In genomic region chr4:83045266-83045665, GRCm38 (mm10) we compare ENCODE assay signal across 23 mouse cellular contexts. TPM values are rescaled to one million over a fixed set of nuclear protein-coding genes. Genes with fewer than 3 reads are reported as not detected.
DNase-seq lines count a peak whose midpoint lies in the region; ATAC-seq lines count a peak whose summit lies in the region.
"Had no signal": no experiment of that assay in that cellular context is flagged by ENCODE, and none has a peak within 500 bp of the region (broad histone marks: within the 10 kb centered on the region; RNA-seq: fewer than 3 reads in every experiment).

No protein-coding gene starts in this region.

- peaks cover 2% of the 10 kb centered on the region; the same call in 1 of the 2 replicates for H3K4me1 ChIP-seq in embryonic facial prominence, embryonic 11.5 days (ENCODE audit: control insufficient read depth, insufficient read depth, low read length)
- H3K4me1 ChIP-seq in limb, embryonic 11.5 days (ENCODE audit: control insufficient read depth, insufficient read depth, low read length), result peaks cover 42% of the 10 kb centered on the region
- peaks cover 45% of the 10 kb centered on the region for H3K4me1 ChIP-seq in heart, embryonic 12.5 days (replicated peaks)
- H3K4me1 ChIP-seq: hindbrain, embryonic 15.5 days; midbrain, embryonic 15.5 days had no signal

- no peak overlapping the region for H3K9ac ChIP-seq in embryonic facial prominence, embryonic 11.5 days (replicated peaks; ENCODE audit: low read length)
- no peak overlapping the region for H3K9ac ChIP-seq in limb, embryonic 11.5 days (ENCODE audit: low read length)
- H3K9ac ChIP-seq in heart, embryonic 12.5 days, result no peak overlapping the region
- H3K9ac ChIP-seq: forebrain, embryonic 15.5 days; hindbrain, embryonic 15.5 days; liver, embryonic 14.5 days; lung, embryonic 15.5 days; midbrain, embryonic 15.5 days had no signal

- no peak for ATAC-seq in embryonic facial prominence, embryonic 11.5 days (replicated peaks; ENCODE audit: insufficient number of reproducible peaks, low FRiP score, low TSS enrichment, low read depth)
- ATAC-seq in limb, embryonic 11.5 days (ENCODE audit: insufficient number of reproducible peaks, low FRiP score, low TSS enrichment, low read depth), result no peak
- no peak for ATAC-seq in heart, embryonic 12.5 days (ENCODE audit: insufficient number of reproducible peaks, low FRiP score)
- ATAC-seq: CD4-positive, CD25-positive, alpha-beta regulatory T cell, adult 4 months; forebrain, embryonic 15.5 days; midbrain, embryonic 15.5 days had no signal

- peak; percentile 5 for DNase-seq in heart, adult 11 months
- no peak for DNase-seq in heart, postnatal 4 days
- peak; percentile 59 for DNase-seq in Muller cell, postnatal 12 days (ENCODE audit: inconsistent ontology term)
- DNase-seq in embryonic facial prominence, embryonic 11.5 days (ENCODE audit: low spot score), result peak; percentile 76
- DNase-seq in limb, embryonic 11.5 days (ENCODE audit: low spot score), result peak; percentile 53
- no peak for DNase-seq in cerebellum, postnatal 25 days
- DNase-seq in lung, postnatal 36 days, result no peak
- DNase-seq: adrenal gland, postnatal 36 days; cerebellum, adult 11-12 months; cerebellum, postnatal 36 days; gastrocnemius, postnatal 25 days; kidney, adult 11 months; thymus, postnatal 4 days had no signal

- no peak overlapping the region; the same call in 1 of the 2 replicates for H3K27ac ChIP-seq in embryonic facial prominence, embryonic 11.5 days (replicated peaks; ENCODE audit: low read depth, low read length)
- 0 out of 2 replicates have a peak overlapping the region, but pooled peaks have one; percentile 4 for H3K27ac ChIP-seq in limb, embryonic 11.5 days (replicated peaks; ENCODE audit: low read depth, low read length)
- H3K27ac ChIP-seq in heart, embryonic 12.5 days (ENCODE audit: poor library complexity, severe bottlenecking), result no peak overlapping the region
- H3K27ac ChIP-seq: forebrain, embryonic 15.5 days; hindbrain, embryonic 15.5 days; kidney, postnatal 0 days; liver, embryonic 14.5 days; lung, embryonic 15.5 days; midbrain, embryonic 15.5 days had no signal

- WGBS in embryonic facial prominence, embryonic 11.5 days, result 26% methylated on average over 6 of the region's 6 CpGs
- WGBS in limb, embryonic 11.5 days, result 8% methylated on average over 6 of the region's 6 CpGs
- WGBS in heart, embryonic 12.5 days, result 76% methylated on average over 6 of the region's 6 CpGs

- H3K4me2 ChIP-seq in embryonic facial prominence, embryonic 11.5 days (ENCODE audit: low read depth, low read length), result no peak overlapping the region
- H3K4me2 ChIP-seq in limb, embryonic 11.5 days (ENCODE audit: low read depth, severe bottlenecking), result no peak overlapping the region
- no peak overlapping the region for H3K4me2 ChIP-seq in heart, embryonic 12.5 days
- H3K4me2 ChIP-seq: forebrain, embryonic 15.5 days; hindbrain, embryonic 15.5 days; midbrain, embryonic 15.5 days had no signal

- no peak overlapping the region for H3K4me3 ChIP-seq in embryonic facial prominence, embryonic 11.5 days (ENCODE audit: low read depth, low read length)
- H3K4me3 ChIP-seq in limb, embryonic 11.5 days (ENCODE audit: low read depth, low read length), result no peak overlapping the region
- H3K4me3 ChIP-seq in heart, embryonic 12.5 days, result no peak overlapping the region
- H3K4me3 ChIP-seq: forebrain, embryonic 15.5 days; hindbrain, embryonic 15.5 days; lung, embryonic 15.5 days; midbrain, embryonic 15.5 days; myocyte had no signal

- no peaks in the 10 kb centered on the region for H3K9me3 ChIP-seq in embryonic facial prominence, embryonic 11.5 days (replicated peaks; ENCODE audit: control insufficient read depth, low read length)
- H3K9me3 ChIP-seq in limb, embryonic 11.5 days (ENCODE audit: control insufficient read depth, low read length), result no peaks in the 10 kb centered on the region
- no peaks in the 10 kb centered on the region for H3K9me3 ChIP-seq in heart, embryonic 12.5 days (replicated peaks)
- H3K9me3 ChIP-seq: forebrain, embryonic 15.5 days; hindbrain, embryonic 15.5 days; lung, embryonic 15.5 days; midbrain, embryonic 15.5 days had no signal

- no peaks in the 10 kb centered on the region for H3K27me3 ChIP-seq in embryonic facial prominence, embryonic 11.5 days (ENCODE audit: control insufficient read depth, insufficient read depth, low read length)
- H3K27me3 ChIP-seq in limb, embryonic 11.5 days (ENCODE audit: control insufficient read depth, insufficient read depth, low read length), result no peaks in the 10 kb centered on the region
- no peaks in the 10 kb centered on the region for H3K27me3 ChIP-seq in heart, embryonic 12.5 days (replicated peaks)
- H3K27me3 ChIP-seq: forebrain, embryonic 15.5 days; hindbrain, embryonic 15.5 days; lung, embryonic 15.5 days; midbrain, embryonic 15.5 days had no signal

- H3K36me3 ChIP-seq in embryonic facial prominence, embryonic 11.5 days (replicated peaks; ENCODE audit: control insufficient read depth, insufficient read depth, low read depth, low read length), result no peaks in the 10 kb centered on the region
- H3K36me3 ChIP-seq in limb, embryonic 11.5 days (ENCODE audit: control insufficient read depth, insufficient read depth, low read length), result no peaks in the 10 kb centered on the region
- H3K36me3 ChIP-seq in heart, embryonic 12.5 days, result no peaks in the 10 kb centered on the region
- H3K36me3 ChIP-seq: forebrain, embryonic 15.5 days; hindbrain, embryonic 15.5 days; lung, embryonic 15.5 days; midbrain, embryonic 15.5 days had no signal

RNA-seq across cellular contexts. Expression of gene Frem1, which starts 6.9 kb away (rescaled TPM):
- total RNA-seq in heart, postnatal 4 days (2021), result 1 to 10 TPM; 5.1 to 5.9 TPM
- 20.8 and 21.4 TPM in 2 replicates for polyA plus RNA-seq in embryonic facial prominence, embryonic 11.5 days (2014; fragmentation: Nextera tagmentation; extraction: Ambion mirVana)
- polyA plus RNA-seq in limb, embryonic 11.5 days (2014; fragmentation: Nextera tagmentation; extraction: Ambion mirVana), result 15.1 and 18.0 TPM in 2 replicates
- 8.3 and 10.2 TPM in 2 replicates for polyA plus RNA-seq in heart, embryonic 12.5 days (2016; fragmentation: Nextera tagmentation; extraction: Ambion mirVana)
- total RNA-seq: megakaryocyte progenitor cell, adult 5-6 weeks had no signal
- polyA plus RNA-seq: CD4-positive, CD25-positive, alpha-beta regulatory T cell, adult 4 months had no signal

Comparison
In these comparisons a context has a peak if more than half of its experiments do, and no peak if none do; other contexts are left out.
1. DNase-seq: peak in heart, adult 11 months (single experiment), Muller cell, postnatal 12 days (single experiment), embryonic facial prominence, embryonic 11.5 days (single experiment) and limb, embryonic 11.5 days (single experiment); none in heart, postnatal 4 days (single experiment), cerebellum, postnatal 25 days (0 of 2) and lung, postnatal 36 days (single experiment).